Mouse (Mus musculus): ENCODE results near the gene Coq8b. TPM values are rescaled to one million over a fixed set of nuclear protein-coding genes. Genes with fewer than 3 reads are reported as not detected.
A peak's percentile ranks its signal among the peaks of the same experiment; 100 is the strongest.

Gene Coq8b
- polyA plus RNA-seq (2015; fragmentation: Nextera tagmentation; extraction: Ambion mirVana): 25.3 and 25.5 TPM in 2 replicates

- H3K9ac ChIP-seq (replicated peaks): peak within 1 kb of the TSS; percentile 67
- peak within 1 kb of the TSS; percentile 78 for H3K4me2 ChIP-seq (replicated peaks)
- H3K27me3 ChIP-seq: no peaks in the 10 kb centered on the region
- peak within 1 kb of the TSS; percentile 61 for H3K4me3 ChIP-seq (replicated peaks)
- H3K9me3 ChIP-seq: no peaks in the 10 kb centered on the region
- peak; percentile 94 for ATAC-seq
- peaks cover 21% of the 10 kb centered on the region for H3K4me1 ChIP-seq (replicated peaks)
- WGBS: under 1% methylated on average over 25 of the region's 25 CpGs
- H3K27ac ChIP-seq: peak within 1 kb of the TSS; percentile 85
- H3K36me3 ChIP-seq: peaks cover 5% of the 10 kb centered on the region
Observed at GRCm38 (mm10) chr7:27232781-27233281, at the start of gene Coq8b. Gene Coq8b, plus strand, starts transcription at chr7:27233023.

GRCm38 (mm10) chr7:27184964-27185363 lies 47.9 kb upstream of the Coq8b start:
- Histone ChIP-seq H3K4me2 (replicated peaks) (no peak overlapping the region), H3K9ac (replicated peaks) (no peak overlapping the region), H3K4me1 (replicated peaks) (peaks cover 7% of the 10 kb centered on the region), H3K4me3 (replicated peaks) (no peak overlapping the region), H3K9me3 (no peaks in the 10 kb centered on the region), H3K36me3 (peaks cover 70% of the 10 kb centered on the region), H3K27me3 (no peaks in the 10 kb centered on the region), H3K27ac (no peak overlapping the region)
- ATAC-seq: no peak
- 72% methylated on average over 3 of the region's 3 CpGs for WGBS

DNA sequence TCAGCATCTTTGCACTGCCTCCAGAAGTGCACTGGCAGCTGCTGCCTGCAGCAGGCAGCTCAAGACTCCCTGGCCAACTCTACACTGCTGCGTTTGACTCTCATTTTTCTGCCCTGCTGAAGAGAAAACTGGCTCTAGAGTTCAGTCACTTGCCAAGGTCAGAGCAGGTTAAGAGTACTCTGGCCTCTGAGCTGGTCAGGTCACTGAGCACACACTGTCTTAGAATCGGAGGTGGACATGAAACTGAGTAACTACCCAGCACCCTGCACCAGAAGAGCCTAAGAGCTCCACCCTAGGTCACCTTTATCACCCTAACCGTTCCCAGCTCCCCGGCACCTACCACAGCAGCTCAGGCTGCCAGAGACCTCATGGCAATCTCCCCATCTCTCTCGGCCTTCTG lies 46.8 kb upstream of the Coq8b start:
- H3K4me2 ChIP-seq (replicated peaks): no peak overlapping the region
- H3K27me3 ChIP-seq: no peaks in the 10 kb centered on the region
- H3K9me3 ChIP-seq: no peaks in the 10 kb centered on the region
- no peaks in the 10 kb centered on the region; the same call in 1 of the 2 replicates for H3K4me1 ChIP-seq (replicated peaks)
- H3K9ac ChIP-seq (replicated peaks): no peak overlapping the region
- ATAC-seq: no peak
- peaks cover 80% of the 10 kb centered on the region for H3K36me3 ChIP-seq
- 93% methylated on average over 5 of the region's 5 CpGs for WGBS
- no peak overlapping the region for H3K4me3 ChIP-seq (replicated peaks)
- no peak overlapping the region for H3K27ac ChIP-seq

DNA sequence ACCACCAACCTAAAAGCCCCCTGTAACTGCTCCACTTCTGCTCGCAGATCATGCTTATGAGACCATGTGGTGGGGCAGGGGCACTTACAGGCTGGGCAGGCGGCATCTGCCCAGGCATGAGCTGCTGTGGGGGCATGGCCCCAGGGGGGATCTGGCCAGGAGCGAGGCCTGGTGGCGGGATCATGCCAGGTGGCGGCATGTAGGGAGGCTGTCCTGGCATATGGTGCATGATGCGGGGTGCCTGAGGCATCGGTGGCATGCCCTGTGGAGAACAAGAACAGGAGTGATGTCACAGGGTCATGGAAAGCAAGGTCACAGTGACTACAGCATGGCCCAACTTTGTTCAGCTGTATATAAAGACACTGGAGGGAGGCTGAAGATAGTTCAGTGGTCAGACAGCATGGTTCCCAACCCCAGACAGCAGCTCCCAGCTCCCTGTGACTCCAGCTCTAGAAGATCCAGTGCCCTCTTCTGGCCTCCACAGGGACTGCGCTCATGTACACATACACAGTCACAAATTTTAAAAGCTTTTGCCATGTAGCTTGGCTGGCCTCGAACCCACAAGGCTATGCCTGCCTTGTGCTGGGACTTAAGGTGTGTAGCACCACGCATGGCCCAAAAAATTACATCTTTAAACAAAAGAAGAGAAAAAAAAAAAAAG lies 43.4 kb upstream of the Coq8b start:
- 93% methylated on average over 10 of the region's 10 CpGs for WGBS
- H3K27ac ChIP-seq: no peak overlapping the region
- peaks cover 16% of the 10 kb centered on the region for H3K4me1 ChIP-seq (replicated peaks)
- peaks cover 97% of the 10 kb centered on the region for H3K36me3 ChIP-seq
- no peaks in the 10 kb centered on the region for H3K9me3 ChIP-seq
- no peak overlapping the region for H3K4me3 ChIP-seq (replicated peaks)
- no peak overlapping the region for H3K4me2 ChIP-seq (replicated peaks)
- ATAC-seq: peak; percentile 31; the same call in 1 of the 2 replicates
- H3K27me3 ChIP-seq: no peaks in the 10 kb centered on the region
- H3K9ac ChIP-seq (replicated peaks): no peak overlapping the region

DNA sequence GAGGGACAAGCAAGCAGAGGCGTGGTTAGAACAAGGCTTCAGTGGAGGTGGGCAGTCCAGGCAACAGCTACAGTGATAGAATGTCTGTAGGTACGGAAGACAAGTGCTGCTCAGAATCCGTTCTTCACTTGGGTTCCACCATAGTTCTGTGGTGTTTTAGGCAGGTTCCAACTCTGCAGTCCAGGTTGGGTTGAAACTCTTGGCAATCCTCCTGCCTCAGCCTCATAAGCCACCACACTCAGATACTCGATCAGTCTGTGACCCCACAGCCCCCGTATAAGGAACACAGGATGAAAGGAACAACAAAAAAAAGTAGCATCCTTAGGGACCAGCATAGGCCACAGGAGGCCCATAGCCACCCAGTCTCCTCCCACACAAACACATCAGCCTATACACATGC lies 40.4 kb upstream of the Coq8b start:
- WGBS: 93% methylated on average over 5 of the region's 5 CpGs
- Histone ChIP-seq H3K4me2 (replicated peaks) (no peak overlapping the region), H3K4me3 (replicated peaks) (no peak overlapping the region), H3K27ac (no peak overlapping the region), H3K9me3 (no peaks in the 10 kb centered on the region), H3K27me3 (no peaks in the 10 kb centered on the region), H3K9ac (replicated peaks) (no peak overlapping the region), H3K36me3 (peaks cover 68% of the 10 kb centered on the region), H3K4me1 (replicated peaks) (peaks cover 30% of the 10 kb centered on the region)
- ATAC-seq: no peak

- Histone ChIP-seq H3K4me1 (replicated peaks) (peaks cover 30% of the 10 kb centered on the region), H3K4me2 (replicated peaks) (peak overlapping the region; percentile 95), H3K27ac (no peak overlapping the region), H3K36me3 (peaks cover 61% of the 10 kb centered on the region), H3K27me3 (no peaks in the 10 kb centered on the region), H3K4me3 (replicated peaks) (peak overlapping the region; percentile 5), H3K9ac (replicated peaks) (peak overlapping the region; percentile 44), H3K9me3 (no peaks in the 10 kb centered on the region)
- WGBS: 88% methylated on average over 4 of the region's 4 CpGs
- ATAC-seq: no peak
Observed at GRCm38 (mm10) chr7:27193731-27194130, 39.1 kb upstream of the Coq8b start.

- peaks cover 41% of the 10 kb centered on the region for H3K36me3 ChIP-seq
- peak within 1 kb of the TSS; percentile 97 for H3K27ac ChIP-seq
- peak within 1 kb of the TSS; percentile 95 for H3K4me2 ChIP-seq (replicated peaks)
- no peaks in the 10 kb centered on the region for H3K9me3 ChIP-seq
- ATAC-seq: peak; percentile 99
- WGBS: 1% methylated on average over 64 of the region's 64 CpGs
- H3K4me3 ChIP-seq (replicated peaks): peak within 1 kb of the TSS; percentile 86
- H3K4me1 ChIP-seq (replicated peaks): peaks cover 30% of the 10 kb centered on the region
- H3K9ac ChIP-seq (replicated peaks): peak within 1 kb of the TSS; percentile 86
- H3K27me3 ChIP-seq: no peaks in the 10 kb centered on the region
Observed at GRCm38 (mm10) chr7:27195681-27196611, 36.9 kb upstream of the Coq8b start, which contains the start of the genes BC024978 and Snrpa. Gene BC024978, plus strand, starts transcription at chr7:27195781. Gene Snrpa, minus strand, starts transcription at chr7:27196271.

- no peak for ATAC-seq
- Histone ChIP-seq H3K27ac (no peak overlapping the region), H3K27me3 (no peaks in the 10 kb centered on the region), H3K36me3 (peaks cover 37% of the 10 kb centered on the region), H3K4me3 (replicated peaks) (no peak overlapping the region), H3K9ac (replicated peaks) (no peak overlapping the region), H3K4me1 (replicated peaks) (peaks cover 30% of the 10 kb centered on the region), H3K9me3 (no peaks in the 10 kb centered on the region), H3K4me2 (replicated peaks) (no peak overlapping the region)
- 84% methylated on average over 3 of the region's 3 CpGs for WGBS
Observed at GRCm38 (mm10) chr7:27197136-27197535, 35.7 kb upstream of the Coq8b start.

GRCm38 (mm10) chr7:27197634-27198033 lies 35.2 kb upstream of the Coq8b start:
- Histone ChIP-seq H3K4me1 (replicated peaks) (peaks cover 30% of the 10 kb centered on the region), H3K27me3 (no peaks in the 10 kb centered on the region), H3K36me3 (peaks cover 37% of the 10 kb centered on the region), H3K27ac (no peak overlapping the region), H3K9ac (replicated peaks) (no peak overlapping the region), H3K4me2 (replicated peaks) (no peak overlapping the region), H3K9me3 (no peaks in the 10 kb centered on the region), H3K4me3 (replicated peaks) (no peak overlapping the region)
- 96% methylated on average over 8 of the region's 8 CpGs for WGBS
- no peak for ATAC-seq

GRCm38 (mm10) chr7:27198355-27198754 lies 34.5 kb upstream of the Coq8b start:
- H3K4me2 ChIP-seq (replicated peaks): no peak overlapping the region
- H3K27me3 ChIP-seq: no peaks in the 10 kb centered on the region
- no peak overlapping the region for H3K27ac ChIP-seq
- H3K4me3 ChIP-seq (replicated peaks): no peak overlapping the region
- H3K36me3 ChIP-seq: peaks cover 37% of the 10 kb centered on the region
- peaks cover 24% of the 10 kb centered on the region for H3K4me1 ChIP-seq (replicated peaks)
- H3K9ac ChIP-seq (replicated peaks): no peak overlapping the region
- no peak for ATAC-seq
- no peaks in the 10 kb centered on the region for H3K9me3 ChIP-seq

DNA sequence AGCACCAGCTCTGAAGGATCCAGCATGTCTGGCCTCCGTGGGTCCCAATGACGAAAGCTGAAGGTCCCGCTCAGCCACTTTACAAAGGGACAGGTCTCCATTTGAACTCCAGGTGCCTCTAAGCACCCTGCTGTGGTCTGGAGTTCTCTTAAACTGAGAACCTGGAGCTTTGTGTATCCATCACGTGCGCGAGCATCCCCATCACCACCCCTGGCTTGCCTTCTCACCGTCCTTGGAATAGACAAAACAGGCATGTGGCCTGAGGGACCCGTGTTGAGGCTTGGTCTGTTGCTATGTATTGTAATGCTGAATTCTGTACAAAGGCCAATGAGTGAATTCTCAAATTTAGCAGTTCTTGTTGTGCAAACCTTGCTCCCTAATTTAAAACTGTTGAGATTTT lies 34.0 kb upstream of the Coq8b start:
- peaks cover 20% of the 10 kb centered on the region for H3K4me1 ChIP-seq (replicated peaks)

More for the DNA sequence above, 34.0 kb upstream of the Coq8b start:
- Histone ChIP-seq H3K9me3 (no peaks in the 10 kb centered on the region), H3K4me2 (replicated peaks) (no peak overlapping the region), H3K27me3 (no peaks in the 10 kb centered on the region), H3K4me3 (replicated peaks) (no peak overlapping the region), H3K36me3 (peaks cover 37% of the 10 kb centered on the region), H3K9ac (replicated peaks) (no peak overlapping the region), H3K27ac (no peak overlapping the region)
- no peak for ATAC-seq
- 93% methylated on average over 8 of the region's 8 CpGs for WGBS
